Mouse (Mus musculus) frontal cortex, adult 2 months (tissue): ENCODE data around the gene Psenen. TPM values are rescaled to one million over a fixed set of nuclear protein-coding genes. Genes with fewer than 3 reads are reported as not detected.

Experiments
- DNase-seq, 2 experiments: peaks; one replicate each; pipeline ENCODE4 v3.0.0; 2022; ENCODE audit warnings: low spot score in 1 of 2; ENCODE audit errors: extremely low spot score in 1 of 2
- polyA plus RNA-seq: library from polyadenylated mRNA; depleted of rRNA; stranded (reverse); fragments of >200 nt; gene quantifications from 2 replicates; pipeline ENCODE4 v1.2.3, GENCODE M21; 2012; rRNA removed

Gene Psenen
- polyA plus RNA-seq, 1 experiment: 114 TPM

GRCm38 (mm10) chr7:30524487-30524886 lies 38.9 kb downstream of the Psenen start:
- DNase-seq: no peak

- no peak for DNase-seq
Observed at GRCm38 (mm10) chr7:30522871-30523270, 40.6 kb downstream of the Psenen start.

DNA sequence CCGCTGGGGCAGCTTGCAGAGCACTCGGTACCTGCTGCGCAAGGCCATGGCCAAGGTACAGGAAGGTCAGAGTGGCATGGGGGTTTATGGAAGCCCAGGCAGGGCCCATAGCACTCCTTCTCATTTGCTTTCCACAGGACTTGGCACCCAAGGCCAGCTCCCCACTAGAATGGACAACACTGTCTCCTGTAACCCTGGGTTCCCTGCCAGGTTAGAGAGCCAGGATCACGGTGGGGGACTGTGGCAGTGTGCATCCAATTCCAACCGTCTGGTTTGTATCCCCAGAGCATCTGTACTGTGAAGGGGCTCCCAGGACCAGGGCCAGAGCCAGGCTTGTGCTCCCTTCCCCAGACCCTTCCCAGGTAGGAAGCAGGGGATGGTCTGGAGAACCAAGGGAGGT lies 42.6 kb downstream of the Psenen start:
- no peak for DNase-seq

DNA sequence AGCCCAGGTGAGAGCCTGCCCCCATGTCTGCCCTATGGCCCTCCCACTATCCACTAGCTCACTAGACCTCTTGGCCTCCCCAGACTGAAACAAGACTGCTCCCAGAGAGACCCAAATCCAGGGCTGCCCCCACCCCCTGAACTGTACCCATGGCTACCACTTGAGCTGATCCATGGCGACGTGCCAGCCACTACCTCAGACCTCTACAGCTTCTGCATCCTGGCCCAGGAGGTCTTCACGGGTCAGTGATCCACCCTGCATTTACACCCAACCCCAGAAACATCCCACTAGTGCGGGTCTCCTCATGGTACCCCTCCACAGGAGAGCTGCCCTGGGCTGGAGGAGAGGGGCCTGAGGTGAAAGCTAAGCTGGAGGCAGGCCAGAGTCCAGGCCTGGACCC lies 43.0 kb downstream of the Psenen start:
- DNase-seq: no peak

DNA sequence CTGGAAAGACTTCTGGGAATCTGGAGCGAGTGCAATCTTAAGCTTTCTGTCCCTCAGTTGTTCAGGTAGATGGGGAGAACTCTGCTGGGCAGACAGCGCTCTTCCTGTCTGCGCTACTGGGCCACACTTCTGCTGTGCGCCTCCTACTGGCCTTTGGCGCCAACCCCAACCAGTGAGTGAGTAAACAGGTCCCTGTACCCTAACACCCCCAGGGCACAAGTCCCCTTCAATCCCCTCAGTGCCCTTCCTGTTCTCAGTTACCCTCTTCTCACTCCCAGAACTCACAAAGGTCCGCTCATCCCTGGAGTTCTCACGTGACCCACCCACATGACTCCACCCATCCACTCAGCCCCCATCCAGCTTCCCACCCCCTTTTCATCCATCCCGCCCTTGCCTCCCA lies 45.1 kb downstream of the Psenen start:
- DNase-seq: no peak

DNA sequence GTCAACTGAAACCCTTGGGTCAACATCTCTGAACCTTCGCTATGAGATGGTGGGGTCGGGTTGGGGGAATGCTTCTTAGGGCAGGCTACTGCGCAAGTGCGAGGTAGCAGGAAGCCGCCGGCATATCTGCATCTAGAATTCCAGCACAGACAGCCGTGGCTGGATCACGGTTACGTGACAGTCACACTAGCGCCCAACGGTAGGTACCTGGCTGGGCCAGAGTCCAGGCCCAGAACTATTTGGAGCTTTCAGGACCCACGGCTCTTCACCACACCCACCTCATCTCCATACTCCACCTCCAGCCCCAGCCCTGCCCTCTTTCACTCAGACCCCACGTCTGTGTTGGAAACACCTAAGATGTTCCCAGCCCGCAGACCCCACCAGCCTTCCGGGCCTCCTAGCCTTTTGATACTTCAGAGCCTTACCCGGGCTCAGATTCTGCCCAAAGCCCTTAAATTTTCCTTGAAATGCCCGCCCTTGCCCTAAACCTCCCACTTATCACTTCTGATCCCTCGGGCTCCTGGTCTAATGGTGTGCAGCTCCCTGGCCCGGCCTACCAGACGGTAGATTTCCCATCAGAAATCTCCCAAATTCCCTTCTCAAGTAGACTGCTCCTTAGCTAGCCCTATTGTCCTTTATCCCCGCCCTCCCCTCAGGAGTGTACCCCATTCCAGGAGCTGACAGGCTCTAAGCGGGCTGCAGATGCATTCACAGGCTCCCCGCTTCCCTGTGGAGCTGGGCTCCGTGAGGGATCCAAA lies 48.2 kb downstream of the Psenen start:
- no peak for DNase-seq

Other genes with a start within 250 kb of the Psenen start
- gene Syne4, start 248.8 kb downstream of the Psenen start, polyA plus RNA-seq: 27.6 and 29.9 TPM in 2 replicates
- 0.34 and 0.66 TPM in 2 replicates for gene E130208F15Rik, start 241.9 kb downstream of the Psenen start, polyA plus RNA-seq
- gene Sdhaf1, start 239.7 kb downstream of the Psenen start, polyA plus RNA-seq: 16.9 and 19.2 TPM in 2 replicates
- 19.8 and 22.2 TPM in 2 replicates for gene Lrfn3, start 200.9 kb downstream of the Psenen start, polyA plus RNA-seq
- gene Tyrobp, start 149.9 kb downstream of the Psenen start, polyA plus RNA-seq: 73.2 and 80.4 TPM in 2 replicates
- 1.5 and 2.2 TPM in 2 replicates for gene Hcst, start 143.8 kb downstream of the Psenen start, polyA plus RNA-seq
- gene Nfkbid, start 141.9 kb downstream of the Psenen start, polyA plus RNA-seq: 5.4 and 6.4 TPM in 2 replicates
- 940 and 960 TPM in 2 replicates for gene Aplp1, start 118.1 kb downstream of the Psenen start, polyA plus RNA-seq
- 3.7 and 7.1 TPM in 2 replicates for gene Kirrel2, start 105.9 kb downstream of the Psenen start, polyA plus RNA-seq
- gene Nphs1, start 105.3 kb downstream of the Psenen start, polyA plus RNA-seq: 1.2 and 1.6 TPM in 2 replicates
- 0.18 and 0.19 TPM in 2 replicates for gene Prodh2, start 70.0 kb downstream of the Psenen start, polyA plus RNA-seq
- gene Arhgap33, start 28.6 kb downstream of the Psenen start, polyA plus RNA-seq: 172 and 192 TPM in 2 replicates
- gene Hspb6, start 11.4 kb downstream of the Psenen start, polyA plus RNA-seq: 9.3 and 10.7 TPM in 2 replicates
- gene Proser3, start 11.3 kb downstream of the Psenen start, polyA plus RNA-seq: 7.3 and 8.3 TPM in 2 replicates
- gene Lin37, start 3.8 kb downstream of the Psenen start, polyA plus RNA-seq: 64.1 and 67.3 TPM in 2 replicates
- 125 and 131 TPM in 2 replicates for gene U2af1l4, start 326 bp downstream of the Psenen start, polyA plus RNA-seq
- gene Gm49396, start 283 bp downstream of the Psenen start, polyA plus RNA-seq: 8.2 and 9.4 TPM in 2 replicates
- 6.2 and 7.9 TPM in 2 replicates for gene Igflr1, start 1.8 kb upstream of the Psenen start, polyA plus RNA-seq
- gene Kmt2b, start 25.1 kb upstream of the Psenen start, polyA plus RNA-seq: 42.2 and 45.9 TPM in 2 replicates
- gene Zbtb32, start 35.3 kb upstream of the Psenen start, polyA plus RNA-seq: 0.04 TPM in 1 of 2 replicates, not detected in the other
- 1.7 and 2.3 TPM in 2 replicates for gene Upk1a, start 49.2 kb upstream of the Psenen start, polyA plus RNA-seq
- gene Cox6b1, start 62.5 kb upstream of the Psenen start, polyA plus RNA-seq: 893 and 1,127 TPM in 2 replicates
- not detected in 2 replicates for gene Etv2, start 72.2 kb upstream of the Psenen start, polyA plus RNA-seq
- 59.7 and 66.4 TPM in 2 replicates for gene Rbm42, start 86.7 kb upstream of the Psenen start, polyA plus RNA-seq
- 11.8 and 13.0 TPM in 2 replicates for gene Haus5, start 101.4 kb upstream of the Psenen start, polyA plus RNA-seq
- not detected in 2 replicates for gene Pmis2, start 108.0 kb upstream of the Psenen start, polyA plus RNA-seq
- not detected in 2 replicates for gene 2200002J24Rik, start 135.3 kb upstream of the Psenen start, polyA plus RNA-seq
- 0.65 and 0.82 TPM in 2 replicates for gene Atp4a, start 148.6 kb upstream of the Psenen start, polyA plus RNA-seq
- 167 and 185 TPM in 2 replicates for gene Tmem147, start 165.9 kb upstream of the Psenen start, polyA plus RNA-seq
- not detected in 2 replicates for gene Gapdhs, start 180.1 kb upstream of the Psenen start, polyA plus RNA-seq
- 14.6 and 15.1 TPM in 2 replicates for gene Sbsn, start 187.8 kb upstream of the Psenen start, polyA plus RNA-seq
- 4.5 and 8.2 TPM in 2 replicates for gene Dmkn, start 200.1 kb upstream of the Psenen start, polyA plus RNA-seq
- not detected in 2 replicates for gene Krtdap, start 224.3 kb upstream of the Psenen start, polyA plus RNA-seq